Mouse (Mus musculus): ENCODE results near the gene Bcl11b. TPM values are rescaled to one million over a fixed set of nuclear protein-coding genes. Genes with fewer than 3 reads are reported as not detected.

Bcl11b gene
- polyA plus RNA-seq (2014; fragmentation: Nextera tagmentation; extraction: Ambion mirVana) = 3.5 and 5.3 TPM in 2 replicates

- H3K4me2 ChIP-seq (replicated peaks; ENCODE audit: low read depth, low read length) = peak within 1 kb of the TSS; percentile 97
- peak within 1 kb of the TSS; percentile 90 for H3K27ac ChIP-seq (ENCODE audit: low read depth, low read length)
- peaks cover 33% of the 10 kb centered on the region for H3K27me3 ChIP-seq (ENCODE audit: control insufficient read depth, insufficient read depth, low read length)
- peak within 1 kb of the TSS; percentile 85 for H3K9ac ChIP-seq (ENCODE audit: low read depth, low read length)
- no peak for ATAC-seq (ENCODE audit: low FRiP score, low TSS enrichment)
- no peaks in the 10 kb centered on the region for H3K36me3 ChIP-seq (ENCODE audit: control insufficient read depth, insufficient read depth, low read length)
- H3K4me3 ChIP-seq (ENCODE audit: low read length) = peak within 1 kb of the TSS; percentile 76
- H3K4me1 ChIP-seq (ENCODE audit: control insufficient read depth, insufficient read depth, low read length) = peaks cover 13% of the 10 kb centered on the region
- H3K9me3 ChIP-seq (ENCODE audit: control insufficient read depth, low read length) = no peaks in the 10 kb centered on the region
- WGBS = 0% methylated on average over 19 of the region's 19 CpGs
These were observed at the start of gene Bcl11b for GRCm38 (mm10) chr12:108003483-108003882. Gene Bcl11b (minus strand): TSS chr12:108003602.

GRCm38 (mm10) chr12:108050996-108051395 is 47.6 kb upstream of the Bcl11b start:
- H3K4me2 ChIP-seq (replicated peaks; ENCODE audit: low read depth, low read length) = no peak overlapping the region
- H3K27me3 ChIP-seq (ENCODE audit: control insufficient read depth, insufficient read depth, low read length) = no peaks in the 10 kb centered on the region
- ATAC-seq (ENCODE audit: low FRiP score, low TSS enrichment) = no peak
- H3K27ac ChIP-seq (ENCODE audit: low read depth, low read length) = no peak overlapping the region
- no peak overlapping the region for H3K9ac ChIP-seq (ENCODE audit: low read depth, low read length)
- H3K9me3 ChIP-seq (ENCODE audit: control insufficient read depth, low read length) = no peaks in the 10 kb centered on the region
- H3K36me3 ChIP-seq (ENCODE audit: control insufficient read depth, insufficient read depth, low read length) = no peaks in the 10 kb centered on the region
- H3K4me3 ChIP-seq (ENCODE audit: low read length) = no peak overlapping the region
- 46% methylated on average over 7 of the region's 7 CpGs for WGBS
- H3K4me1 ChIP-seq (ENCODE audit: control insufficient read depth, insufficient read depth, low read length) = no peaks in the 10 kb centered on the region

GRCm38 (mm10) chr12:108049625-108050024 is 46.2 kb upstream of the Bcl11b start:
- no peak overlapping the region for H3K9ac ChIP-seq (ENCODE audit: low read depth, low read length)
- 73% methylated on average over 13 of the region's 13 CpGs for WGBS
- H3K27me3 ChIP-seq (ENCODE audit: control insufficient read depth, insufficient read depth, low read length) = no peaks in the 10 kb centered on the region
- no peaks in the 10 kb centered on the region for H3K4me1 ChIP-seq (ENCODE audit: control insufficient read depth, insufficient read depth, low read length)
- no peak overlapping the region for H3K4me3 ChIP-seq (ENCODE audit: low read length)
- H3K4me2 ChIP-seq (replicated peaks; ENCODE audit: low read depth, low read length) = no peak overlapping the region
- ATAC-seq (ENCODE audit: low FRiP score, low TSS enrichment) = no peak
- H3K9me3 ChIP-seq (ENCODE audit: control insufficient read depth, low read length) = no peaks in the 10 kb centered on the region
- no peak overlapping the region for H3K27ac ChIP-seq (ENCODE audit: low read depth, low read length)
- no peaks in the 10 kb centered on the region for H3K36me3 ChIP-seq (ENCODE audit: control insufficient read depth, insufficient read depth, low read length)

- no peaks in the 10 kb centered on the region for H3K36me3 ChIP-seq (ENCODE audit: control insufficient read depth, insufficient read depth, low read length)
- no peaks in the 10 kb centered on the region for H3K9me3 ChIP-seq (ENCODE audit: control insufficient read depth, low read length)
- H3K27me3 ChIP-seq (ENCODE audit: control insufficient read depth, insufficient read depth, low read length) = no peaks in the 10 kb centered on the region
- H3K4me2 ChIP-seq (replicated peaks; ENCODE audit: low read depth, low read length) = no peak overlapping the region
- ATAC-seq (ENCODE audit: low FRiP score, low TSS enrichment) = no peak
- H3K9ac ChIP-seq (ENCODE audit: low read depth, low read length) = no peak overlapping the region
- WGBS = 56% methylated on average over 3 of the region's 3 CpGs
- H3K27ac ChIP-seq (ENCODE audit: low read depth, low read length) = no peak overlapping the region
- H3K4me3 ChIP-seq (ENCODE audit: low read length) = no peak overlapping the region
- H3K4me1 ChIP-seq (ENCODE audit: control insufficient read depth, insufficient read depth, low read length) = no peaks in the 10 kb centered on the region
These were observed 38.8 kb upstream of the Bcl11b start for GRCm38 (mm10) chr12:108042239-108042571.

GRCm38 (mm10) chr12:108041571-108042238 is 38.3 kb upstream of the Bcl11b start:
- ATAC-seq (ENCODE audit: low FRiP score, low TSS enrichment) = peak; percentile 72
- Histone ChIP-seq H3K9me3 (ENCODE audit: control insufficient read depth, low read length) (no peaks in the 10 kb centered on the region), H3K36me3 (ENCODE audit: control insufficient read depth, insufficient read depth, low read length) (no peaks in the 10 kb centered on the region), H3K4me2 (replicated peaks; ENCODE audit: low read depth, low read length) (no peak overlapping the region), H3K4me3 (ENCODE audit: low read length) (no peak overlapping the region), H3K27me3 (ENCODE audit: control insufficient read depth, insufficient read depth, low read length) (no peaks in the 10 kb centered on the region), H3K4me1 (ENCODE audit: control insufficient read depth, insufficient read depth, low read length) (no peaks in the 10 kb centered on the region), H3K9ac (ENCODE audit: low read depth, low read length) (no peak overlapping the region), H3K27ac (ENCODE audit: low read depth, low read length) (no peak overlapping the region)
- 44% methylated on average over 12 of the region's 12 CpGs for WGBS

- no peaks in the 10 kb centered on the region for H3K4me1 ChIP-seq (ENCODE audit: control insufficient read depth, insufficient read depth, low read length)
- 64% methylated on average over 6 of the region's 6 CpGs for WGBS
- H3K27ac ChIP-seq (ENCODE audit: low read depth, low read length) = no peak overlapping the region
- no peaks in the 10 kb centered on the region for H3K36me3 ChIP-seq (ENCODE audit: control insufficient read depth, insufficient read depth, low read length)
- H3K4me2 ChIP-seq (replicated peaks; ENCODE audit: low read depth, low read length) = no peak overlapping the region
- no peaks in the 10 kb centered on the region for H3K27me3 ChIP-seq (ENCODE audit: control insufficient read depth, insufficient read depth, low read length)
- no peak overlapping the region for H3K9ac ChIP-seq (ENCODE audit: low read depth, low read length)
- no peak overlapping the region for H3K4me3 ChIP-seq (ENCODE audit: low read length)
- ATAC-seq (ENCODE audit: low FRiP score, low TSS enrichment) = no peak
- no peaks in the 10 kb centered on the region for H3K9me3 ChIP-seq (ENCODE audit: control insufficient read depth, low read length)
These were observed 34.0 kb upstream of the Bcl11b start for GRCm38 (mm10) chr12:108037446-108037845.

GRCm38 (mm10) chr12:108035412-108036078 is 32.1 kb upstream of the Bcl11b start:
- no peaks in the 10 kb centered on the region for H3K9me3 ChIP-seq (ENCODE audit: control insufficient read depth, low read length)
- no peak overlapping the region for H3K4me2 ChIP-seq (replicated peaks; ENCODE audit: low read depth, low read length)
- no peak overlapping the region for H3K9ac ChIP-seq (ENCODE audit: low read depth, low read length)
- no peaks in the 10 kb centered on the region for H3K4me1 ChIP-seq (ENCODE audit: control insufficient read depth, insufficient read depth, low read length)
- H3K27ac ChIP-seq (ENCODE audit: low read depth, low read length) = 0 out of 2 replicates have a peak overlapping the region, but pooled peaks have one; percentile 17
- H3K27me3 ChIP-seq (ENCODE audit: control insufficient read depth, insufficient read depth, low read length) = no peaks in the 10 kb centered on the region
- 53% methylated on average over 13 of the region's 13 CpGs for WGBS
- no peak overlapping the region for H3K4me3 ChIP-seq (ENCODE audit: low read length)
- no peaks in the 10 kb centered on the region for H3K36me3 ChIP-seq (ENCODE audit: control insufficient read depth, insufficient read depth, low read length)
- no peak for ATAC-seq (ENCODE audit: low FRiP score, low TSS enrichment)

- Histone ChIP-seq H3K4me2 (replicated peaks; ENCODE audit: low read depth, low read length) (no peak overlapping the region), H3K4me3 (ENCODE audit: low read length) (no peak overlapping the region), H3K36me3 (ENCODE audit: control insufficient read depth, insufficient read depth, low read length) (no peaks in the 10 kb centered on the region), H3K4me1 (ENCODE audit: control insufficient read depth, insufficient read depth, low read length) (no peaks in the 10 kb centered on the region), H3K9me3 (ENCODE audit: control insufficient read depth, low read length) (no peaks in the 10 kb centered on the region), H3K27ac (ENCODE audit: low read depth, low read length) (no peak overlapping the region), H3K9ac (ENCODE audit: low read depth, low read length) (no peak overlapping the region), H3K27me3 (ENCODE audit: control insufficient read depth, insufficient read depth, low read length) (no peaks in the 10 kb centered on the region)
- ATAC-seq (ENCODE audit: low FRiP score, low TSS enrichment) = no peak
- 77% methylated on average over 15 of the region's 15 CpGs for WGBS
These were observed 19.6 kb upstream of the Bcl11b start for GRCm38 (mm10) chr12:108022835-108023615.

- Histone ChIP-seq H3K4me3 (ENCODE audit: low read length) (no peak overlapping the region), H3K4me1 (ENCODE audit: control insufficient read depth, insufficient read depth, low read length) (0 out of 2 replicates have a peak, but pooled peaks cover 2% of the 10 kb centered on the region), H3K27ac (ENCODE audit: low read depth, low read length) (no peak overlapping the region), H3K4me2 (replicated peaks; ENCODE audit: low read depth, low read length) (no peak overlapping the region), H3K9me3 (ENCODE audit: control insufficient read depth, low read length) (no peaks in the 10 kb centered on the region), H3K27me3 (ENCODE audit: control insufficient read depth, insufficient read depth, low read length) (peaks cover 6% of the 10 kb centered on the region; the same call in 1 of the 2 replicates), H3K9ac (ENCODE audit: low read depth, low read length) (no peak overlapping the region), H3K36me3 (ENCODE audit: control insufficient read depth, insufficient read depth, low read length) (no peaks in the 10 kb centered on the region)
- no peak for ATAC-seq (ENCODE audit: low FRiP score, low TSS enrichment)
- 81% methylated on average over 12 of the region's 12 CpGs for WGBS
These were observed 8.6 kb upstream of the Bcl11b start for GRCm38 (mm10) chr12:108012003-108012402.

Data from kidney, embryonic 14.5 days (tissue).